Mouse (Mus musculus): ENCODE measurements at regions not wholly inside any gene's neighbourhood (a gene's known extent, or its start where the extent isn't known, plus 50 kb on each side); places are given as distances from the start of the nearest gene placed in this dataset.
"Not testable (repeated sequence)": the region's sequence is repeated elsewhere in the genome, so short reads cannot be mapped to it uniquely, and the experiment has no call there.

GRCm38 (mm10) chr2:15273446-15273845, 218.6 kb upstream of the Nsun6 start:
- no peak for DNase-seq

- DNase-seq = peak; percentile 8
These were observed 205.8 kb upstream of the Nsun6 start for GRCm38 (mm10) chr2:15260486-15261165.

GRCm38 (mm10) chr2:15242276-15242675, 187.4 kb upstream of the Nsun6 start:
- not testable (repeated sequence) for DNase-seq

GRCm38 (mm10) chr2:15221910-15222309, 167.0 kb upstream of the Nsun6 start:
- no peak for DNase-seq

- DNase-seq = no peak
These were observed 133.2 kb upstream of the Nsun6 start for GRCm38 (mm10) chr2:15188091-15188490.

GRCm38 (mm10) chr2:15181000-15181399, 126.1 kb upstream of the Nsun6 start:
- DNase-seq = no peak

GRCm38 (mm10) chr2:15166435-15167024, 111.7 kb upstream of the Nsun6 start:
- no peak for DNase-seq

GRCm38 (mm10) chr2:15165830-15166229, 111.0 kb upstream of the Nsun6 start:
- DNase-seq = no peak

- DNase-seq = no peak
These were observed 109.0 kb upstream of the Nsun6 start for GRCm38 (mm10) chr2:15163732-15164418.

GRCm38 (mm10) chr2:15161831-15162230, 107.0 kb upstream of the Nsun6 start:
- no peak for DNase-seq

GRCm38 (mm10) chr2:15157622-15158021, 102.8 kb upstream of the Nsun6 start:
- no peak for DNase-seq

GRCm38 (mm10) chr2:15150823-15151222, 96.0 kb upstream of the Nsun6 start:
- no peak for DNase-seq

GRCm38 (mm10) chr2:15148381-15148780, 93.5 kb upstream of the Nsun6 start:
- DNase-seq = peak; percentile 29

- no peak for DNase-seq
These were observed 92.1 kb upstream of the Nsun6 start for GRCm38 (mm10) chr2:15146986-15147385.

GRCm38 (mm10) chr2:15146414-15146813, 91.5 kb upstream of the Nsun6 start:
- DNase-seq = no peak

- no peak for DNase-seq
These were observed 89.9 kb upstream of the Nsun6 start for GRCm38 (mm10) chr2:15144781-15145180.

GRCm38 (mm10) chr2:15139877-15140276, 85.0 kb upstream of the Nsun6 start:
- no peak for DNase-seq
